Mouse (Mus musculus): ENCODE results near the gene Scd2. TPM values are rescaled to one million over a fixed set of nuclear protein-coding genes. Genes with fewer than 3 reads are reported as not detected.
"Not testable (repeated sequence)": the region's sequence is repeated elsewhere in the genome, so short reads cannot be mapped to it uniquely, and the experiment has no call there.

The Scd2 gene
- polyA plus RNA-seq (2015; fragmentation: Nextera tagmentation; extraction: Ambion mirVana): 247 and 288 TPM in 2 replicates

DNA sequence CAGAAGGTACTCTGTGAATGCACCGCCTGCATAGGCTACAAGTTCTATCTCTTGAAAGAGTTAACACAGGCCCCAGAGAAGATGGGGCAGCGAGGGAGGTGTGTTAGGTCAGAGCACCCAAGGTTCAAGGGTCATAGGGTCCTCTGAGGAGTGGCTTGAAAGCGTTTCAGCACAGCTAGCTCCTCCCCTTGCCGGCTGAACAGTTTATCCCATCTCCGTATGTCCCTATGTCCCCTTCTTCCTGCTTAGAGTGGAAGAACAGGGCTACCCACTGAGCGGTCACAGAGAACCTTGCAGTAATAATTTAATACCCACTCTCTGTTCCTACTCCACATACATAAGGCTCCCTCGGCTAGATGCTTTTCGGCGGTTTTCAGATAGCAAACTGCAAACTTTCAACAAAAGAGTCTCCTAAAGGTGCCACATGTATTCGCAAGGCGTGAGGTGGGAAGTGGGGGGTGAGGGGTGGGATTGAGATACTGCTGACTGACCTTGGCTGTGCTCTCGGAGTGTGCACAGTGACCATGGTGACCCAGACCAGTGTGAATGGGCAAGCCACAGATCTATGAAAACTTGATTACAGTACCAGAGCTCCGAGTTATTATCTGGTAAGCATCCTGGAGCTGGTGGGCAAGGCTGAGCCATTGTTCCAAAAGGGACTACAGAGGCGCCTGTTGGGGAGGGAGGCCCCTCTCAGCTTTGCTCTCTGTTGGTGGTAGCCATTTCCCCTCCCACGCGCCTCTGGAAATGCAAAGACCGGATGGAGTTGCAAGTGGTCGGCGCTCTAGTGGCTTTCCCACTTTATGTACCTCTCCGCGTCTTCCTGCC, at the start of gene Scd2:
TSS of gene Scd2 (plus strand) at position 734 of the 828 bp plus-strand sequence.
- peak within 1 kb of the TSS; percentile 94 for H3K4me3 ChIP-seq
- H3K4me1 ChIP-seq: peaks cover 57% of the 10 kb centered on the region
- peak within 1 kb of the TSS; percentile 99 for H3K27ac ChIP-seq
- peak within 1 kb of the TSS; percentile 99 for H3K9ac ChIP-seq
- peaks cover 34% of the 10 kb centered on the region for H3K36me3 ChIP-seq (ENCODE audit: poor library complexity, severe bottlenecking)
- no peak; the same call in 1 of the 2 replicates for ATAC-seq
- H3K4me2 ChIP-seq: peak within 1 kb of the TSS; percentile 99
- WGBS: 1% methylated on average over 21 of the region's 21 CpGs
- H3K9me3 ChIP-seq (replicated peaks): no peaks in the 10 kb centered on the region
- H3K27me3 ChIP-seq: no peaks in the 10 kb centered on the region

DNA sequence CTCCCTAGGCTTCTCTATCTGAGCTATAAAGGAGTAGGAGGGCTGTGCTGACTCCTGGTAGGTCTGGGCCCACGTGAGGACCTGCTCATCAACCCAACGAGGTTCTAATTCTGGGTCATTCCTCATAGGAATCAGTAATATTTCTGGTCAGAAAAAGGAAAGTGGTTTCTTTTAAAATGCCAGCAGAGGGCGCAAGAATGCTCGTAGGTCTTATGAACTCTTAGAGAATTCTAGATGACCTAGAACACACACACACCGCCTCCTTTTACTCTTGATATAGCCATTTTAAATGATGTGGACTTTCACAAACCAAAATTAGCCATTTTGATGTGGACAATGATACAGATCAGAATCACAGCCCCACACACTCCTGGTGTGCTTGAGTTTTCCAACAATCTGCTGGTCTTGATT, 47.7 kb upstream of the Scd2 start:
- Histone ChIP-seq H3K9me3 (replicated peaks) (no peaks in the 10 kb centered on the region), H3K27ac (no peak overlapping the region), H3K4me3 (no peak overlapping the region), H3K4me2 (peak overlapping the region; percentile 79), H3K36me3 (ENCODE audit: poor library complexity, severe bottlenecking) (no peaks in the 10 kb centered on the region), H3K4me1 (peaks cover 28% of the 10 kb centered on the region), H3K9ac (no peak overlapping the region), H3K27me3 (no peaks in the 10 kb centered on the region)
- 8% methylated on average over 5 of the region's 5 CpGs for WGBS
- no peak for ATAC-seq

DNA sequence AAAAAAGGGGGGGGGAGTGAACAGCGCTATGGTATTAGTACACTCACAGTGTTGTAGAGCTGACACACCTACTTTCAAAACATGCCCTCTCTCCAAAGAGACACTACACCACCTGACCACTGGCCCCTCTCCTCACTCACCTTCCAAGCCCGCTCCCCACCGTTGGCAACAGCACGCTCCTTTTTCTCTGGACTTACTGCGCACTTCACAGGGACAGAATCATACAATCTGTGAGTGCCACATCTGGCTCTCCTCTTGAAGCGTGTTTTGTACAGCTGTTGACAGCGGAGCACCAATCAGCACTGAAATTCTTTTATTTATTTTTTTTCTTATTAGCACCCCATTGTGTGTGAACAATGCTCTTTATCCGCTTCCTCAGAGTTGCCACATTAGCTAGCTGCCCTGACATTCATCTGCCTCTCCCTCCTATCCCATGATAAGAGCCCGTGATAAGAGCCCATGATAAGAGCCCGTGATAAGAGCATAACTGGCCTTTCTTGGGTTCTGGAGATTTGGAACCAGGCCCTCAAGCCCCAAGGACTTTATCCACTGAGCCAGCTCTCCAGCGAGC, 47.0 kb upstream of the Scd2 start:
- H3K4me3 ChIP-seq: 0 out of 2 replicates have a peak overlapping the region, but pooled peaks have one; percentile 48
- peaks cover 28% of the 10 kb centered on the region for H3K4me1 ChIP-seq
- H3K9me3 ChIP-seq (replicated peaks): no peaks in the 10 kb centered on the region
- no peak for ATAC-seq
- H3K27me3 ChIP-seq: no peaks in the 10 kb centered on the region
- H3K4me2 ChIP-seq: peak overlapping the region; percentile 79
- H3K36me3 ChIP-seq (ENCODE audit: poor library complexity, severe bottlenecking): no peaks in the 10 kb centered on the region
- H3K9ac ChIP-seq: peak overlapping the region; percentile 39
- WGBS: 28% methylated on average over 11 of the region's 11 CpGs
- H3K27ac ChIP-seq: no peak overlapping the region

DNA sequence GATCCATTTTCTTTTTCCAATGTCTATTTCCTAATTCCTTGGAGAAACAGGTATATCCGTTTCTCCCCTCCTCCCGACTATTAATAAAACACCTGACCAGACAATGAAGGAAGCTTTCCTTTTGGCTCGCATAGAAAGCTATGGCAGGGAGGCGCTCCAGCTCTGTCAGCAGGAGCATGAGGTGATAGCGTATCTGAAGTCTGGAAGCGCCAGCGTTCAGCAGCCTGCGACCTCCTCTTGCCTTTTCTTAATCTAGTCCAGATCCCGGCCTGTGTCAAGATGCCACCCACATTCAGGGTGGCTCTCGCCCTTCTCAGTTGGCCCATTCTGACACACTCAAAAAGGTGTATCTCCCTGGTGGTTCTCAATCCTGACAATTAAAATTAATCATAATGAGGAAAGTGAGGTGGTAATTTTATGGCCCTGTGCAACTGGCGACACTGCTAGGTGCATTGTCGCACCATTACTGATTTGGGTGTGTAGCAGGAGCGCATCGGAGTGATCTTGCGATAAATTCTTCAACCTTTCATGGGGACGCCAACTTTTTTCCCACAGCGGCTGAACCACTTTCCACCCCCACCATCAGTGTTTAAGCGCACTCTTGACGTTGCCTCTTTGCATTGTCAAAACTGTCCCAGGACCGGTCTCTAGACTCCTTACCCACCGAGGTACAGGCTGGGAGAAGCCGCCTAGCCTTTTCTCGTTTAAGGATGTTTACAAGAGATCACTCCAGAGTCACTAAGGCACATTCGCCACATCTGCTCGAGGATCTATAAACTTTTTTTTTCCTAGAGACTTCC, 46.0 kb upstream of the Scd2 start:
- Histone ChIP-seq H3K36me3 (ENCODE audit: poor library complexity, severe bottlenecking) (no peaks in the 10 kb centered on the region), H3K4me2 (peak overlapping the region; percentile 79), H3K9ac (peak overlapping the region; percentile 70), H3K4me1 (peaks cover 28% of the 10 kb centered on the region), H3K27ac (peak overlapping the region; percentile 85), H3K4me3 (peak overlapping the region; percentile 48), H3K9me3 (replicated peaks) (no peaks in the 10 kb centered on the region), H3K27me3 (no peaks in the 10 kb centered on the region)
- 3% methylated on average over 25 of the region's 25 CpGs for WGBS
- 0 out of 2 replicates have a peak, but pooled peaks have one; percentile 1 for ATAC-seq

DNA sequence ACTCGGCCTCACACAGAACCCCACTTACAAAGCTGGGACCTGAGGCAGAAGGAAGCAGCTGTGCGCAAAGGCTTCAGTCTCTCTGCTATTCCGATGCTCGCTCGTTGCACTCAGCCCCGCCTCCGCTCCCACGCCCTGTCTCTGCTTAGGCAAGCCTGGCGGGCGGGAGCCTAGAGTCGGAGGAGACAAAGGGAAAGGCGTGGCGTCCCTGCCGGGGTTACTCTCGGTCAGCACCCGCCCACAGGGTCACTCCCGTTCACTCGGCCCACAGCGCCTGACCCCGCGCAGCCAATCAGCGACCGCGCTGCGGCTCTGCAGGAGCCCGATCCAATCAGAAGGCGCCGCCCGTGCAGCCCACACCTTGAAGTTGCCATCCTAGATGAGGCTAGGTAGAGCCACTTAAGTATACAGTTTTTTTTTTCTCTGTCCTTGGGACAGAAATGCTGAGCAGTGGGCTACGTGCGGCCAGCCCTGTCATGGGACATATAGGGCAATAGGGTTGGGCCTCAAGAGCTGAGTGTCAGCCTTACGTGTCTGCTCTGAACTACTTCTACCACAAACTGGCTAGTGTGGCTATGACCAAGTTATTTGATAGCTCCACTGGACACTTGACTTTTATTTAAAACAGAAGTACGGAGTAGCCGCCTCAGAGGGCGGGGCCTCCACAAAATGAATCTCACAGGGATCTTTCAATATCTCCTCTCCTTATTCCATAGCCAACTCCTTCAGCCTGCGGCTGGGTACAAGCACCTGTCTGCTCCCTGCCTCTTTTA, 45.2 kb upstream of the Scd2 start:
- H3K4me2 ChIP-seq: peak overlapping the region; percentile 79
- ATAC-seq: peak; percentile 97
- peak overlapping the region; percentile 85 for H3K27ac ChIP-seq
- no peaks in the 10 kb centered on the region for H3K36me3 ChIP-seq (ENCODE audit: poor library complexity, severe bottlenecking)
- H3K9me3 ChIP-seq (replicated peaks): no peaks in the 10 kb centered on the region
- H3K27me3 ChIP-seq: no peaks in the 10 kb centered on the region
- peaks cover 28% of the 10 kb centered on the region for H3K4me1 ChIP-seq
- peak overlapping the region; percentile 48 for H3K4me3 ChIP-seq
- peak overlapping the region; percentile 70 for H3K9ac ChIP-seq
- 3% methylated on average over 34 of the region's 36 CpGs for WGBS

DNA sequence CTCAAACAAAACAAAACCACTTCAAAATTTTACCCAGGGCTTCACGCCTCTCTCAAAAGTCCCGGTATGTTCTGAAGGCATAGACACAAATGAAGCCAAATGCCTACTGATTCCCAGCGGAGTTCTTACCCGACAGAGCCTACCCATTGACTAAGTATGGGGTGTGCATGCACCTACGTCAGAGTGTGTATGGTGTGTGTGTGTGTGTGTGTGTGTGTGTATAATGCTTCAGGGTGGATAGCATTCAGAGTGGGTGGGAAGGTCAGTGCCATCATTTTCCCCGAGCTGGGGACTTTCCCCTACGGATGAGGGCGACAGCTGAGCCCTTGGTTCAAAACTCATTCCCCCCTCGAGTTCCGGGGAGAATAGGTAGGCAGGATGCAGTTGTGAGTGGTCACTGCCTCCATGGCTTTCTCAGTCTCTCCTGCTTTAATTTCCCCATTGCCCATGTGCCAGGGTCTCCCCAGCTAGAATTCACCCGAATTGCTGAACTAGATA, 44.6 kb upstream of the Scd2 start:
- H3K27me3 ChIP-seq: no peaks in the 10 kb centered on the region
- peak overlapping the region; percentile 79; the same call in 1 of the 2 replicates for H3K4me2 ChIP-seq
- H3K9me3 ChIP-seq (replicated peaks): no peaks in the 10 kb centered on the region
- no peak for ATAC-seq
- H3K9ac ChIP-seq: no peak overlapping the region
- H3K4me1 ChIP-seq: peaks cover 28% of the 10 kb centered on the region
- H3K36me3 ChIP-seq (ENCODE audit: poor library complexity, severe bottlenecking): no peaks in the 10 kb centered on the region
- WGBS: 66% methylated on average over 11 of the region's 11 CpGs
- H3K27ac ChIP-seq: peak overlapping the region; percentile 85
- H3K4me3 ChIP-seq: no peak overlapping the region; the same call in 1 of the 2 replicates

DNA sequence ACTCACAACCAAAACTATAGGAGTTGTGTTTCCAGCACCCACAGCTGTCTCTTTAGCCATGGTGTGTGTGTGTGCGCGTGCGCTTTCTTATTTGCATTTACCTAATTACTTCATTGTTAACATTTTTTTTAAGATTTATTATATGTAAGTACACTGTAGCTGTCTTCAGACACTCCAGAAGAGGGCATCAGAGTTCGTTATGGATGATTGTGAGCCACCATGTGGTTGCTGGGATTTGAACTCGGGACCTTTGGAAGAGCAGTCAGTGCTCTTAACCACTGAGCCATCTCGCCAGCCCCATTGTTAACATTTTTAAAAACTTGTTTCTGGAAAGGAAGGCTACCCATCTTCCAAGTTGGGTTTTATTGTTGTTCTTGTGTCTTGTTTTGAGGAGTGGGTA, 42.3 kb upstream of the Scd2 start:
- H3K4me1 ChIP-seq: peaks cover 25% of the 10 kb centered on the region
- not testable (repeated sequence) for H3K27me3 ChIP-seq; ATAC-seq; H3K4me3 ChIP-seq; H3K9ac ChIP-seq; H3K9me3 ChIP-seq (replicated peaks); H3K27ac ChIP-seq; H3K4me2 ChIP-seq; H3K36me3 ChIP-seq (ENCODE audit: poor library complexity, severe bottlenecking)
- WGBS: 91% methylated on average over 6 of the region's 6 CpGs

DNA sequence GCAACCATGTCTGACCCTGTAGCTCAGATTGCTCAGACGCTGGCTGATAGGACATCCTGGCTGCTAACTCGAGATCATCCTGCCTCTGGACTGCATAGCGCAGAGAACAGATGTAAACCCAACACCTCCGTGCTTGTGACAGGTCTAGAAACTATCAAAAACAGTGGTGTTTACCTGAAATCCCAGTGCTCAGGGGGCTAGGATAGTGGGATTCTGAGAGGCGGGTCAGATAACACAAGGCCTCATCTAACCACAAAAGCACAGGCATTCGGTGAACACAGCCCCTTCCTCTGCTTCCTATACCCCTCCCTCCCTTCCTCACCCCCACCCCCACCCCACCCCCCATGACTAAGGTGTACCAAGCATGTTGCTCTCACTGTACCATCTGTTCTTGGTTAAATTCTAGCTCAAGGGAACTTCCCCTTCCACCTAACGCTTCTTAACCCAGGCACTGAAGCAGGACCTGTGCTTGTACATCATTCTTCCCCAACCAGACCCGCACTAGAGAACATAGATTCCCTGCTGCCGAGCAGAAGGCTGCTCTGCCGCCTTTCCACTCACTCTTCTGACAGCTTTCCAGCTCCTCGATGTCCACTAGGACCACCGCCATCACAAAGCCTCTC, 41.4 kb upstream of the Scd2 start:
- WGBS: 76% methylated on average over 12 of the region's 12 CpGs
- H3K4me1 ChIP-seq: peaks cover 16% of the 10 kb centered on the region
- no peak overlapping the region for H3K4me2 ChIP-seq
- no peak overlapping the region for H3K9ac ChIP-seq
- H3K4me3 ChIP-seq: no peak overlapping the region
- H3K27me3 ChIP-seq: no peaks in the 10 kb centered on the region
- ATAC-seq: no peak
- H3K36me3 ChIP-seq (ENCODE audit: poor library complexity, severe bottlenecking): no peaks in the 10 kb centered on the region
- no peak overlapping the region for H3K27ac ChIP-seq
- H3K9me3 ChIP-seq (replicated peaks): no peaks in the 10 kb centered on the region

DNA sequence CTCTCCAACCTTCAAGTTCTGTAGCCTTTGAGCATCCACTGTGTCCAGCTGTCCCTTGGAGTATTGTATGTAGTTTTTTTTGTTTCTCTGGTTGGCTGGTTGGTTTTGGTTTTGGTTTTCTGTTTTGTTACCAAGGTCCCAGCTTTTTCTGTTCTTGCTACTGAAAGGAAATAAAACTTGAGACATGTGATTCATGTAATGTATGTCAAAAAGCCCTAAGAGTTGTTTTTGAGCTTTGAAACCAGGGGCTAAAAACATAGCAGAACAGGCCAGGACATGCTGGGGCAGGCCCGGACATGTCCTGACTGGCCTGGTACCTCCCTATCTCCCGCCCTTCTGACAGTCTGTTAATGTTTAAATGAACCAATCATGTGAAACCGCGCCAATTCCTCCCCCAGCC, 39.4 kb upstream of the Scd2 start:
- not testable (repeated sequence) for ATAC-seq

DNA sequence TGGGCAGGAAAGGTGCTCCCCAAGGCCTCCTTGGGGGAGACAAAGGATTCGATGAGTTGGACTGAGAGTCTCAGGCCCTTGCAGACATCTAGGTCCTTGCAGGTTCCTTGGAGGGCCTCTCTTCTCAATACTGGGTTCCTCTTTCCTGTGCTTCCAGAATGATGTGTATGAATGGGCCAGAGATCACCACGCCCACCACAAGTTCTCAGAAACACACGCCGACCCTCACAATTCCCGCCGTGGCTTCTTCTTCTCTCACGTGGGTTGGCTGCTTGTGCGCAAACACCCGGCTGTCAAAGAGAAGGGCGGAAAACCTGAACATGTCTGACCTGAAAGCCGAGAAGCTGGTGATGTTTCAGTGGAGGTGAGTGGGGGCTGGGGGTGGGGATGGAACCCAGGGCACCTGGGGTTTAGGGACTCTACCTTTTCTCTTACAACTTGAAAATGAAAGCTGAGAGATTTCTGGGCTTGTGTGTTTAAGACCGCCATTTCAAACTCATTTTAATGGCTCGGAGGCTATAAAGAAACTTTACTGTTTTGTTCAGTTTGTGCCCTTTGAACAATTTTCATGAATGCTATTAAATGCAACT, 36.0 kb upstream of the Scd2 start:
- Histone ChIP-seq H3K9me3 (replicated peaks) (no peaks in the 10 kb centered on the region), H3K4me3 (no peak overlapping the region), H3K27ac (no peak overlapping the region), H3K9ac (no peak overlapping the region), H3K4me1 (no peaks in the 10 kb centered on the region), H3K4me2 (no peak overlapping the region), H3K27me3 (no peaks in the 10 kb centered on the region), H3K36me3 (ENCODE audit: poor library complexity, severe bottlenecking) (no peaks in the 10 kb centered on the region)
- WGBS: 93% methylated on average over 13 of the region's 13 CpGs
- ATAC-seq: no peak

More for the DNA sequence above, 39.4 kb upstream of the Scd2 start:
- not testable (repeated sequence) for H3K27me3 ChIP-seq; H3K4me2 ChIP-seq; H3K9ac ChIP-seq; H3K4me1 ChIP-seq; H3K9me3 ChIP-seq (replicated peaks); H3K4me3 ChIP-seq; H3K36me3 ChIP-seq (ENCODE audit: poor library complexity, severe bottlenecking); H3K27ac ChIP-seq
- WGBS: 94% methylated on average over 4 of the region's 4 CpGs

DNA sequence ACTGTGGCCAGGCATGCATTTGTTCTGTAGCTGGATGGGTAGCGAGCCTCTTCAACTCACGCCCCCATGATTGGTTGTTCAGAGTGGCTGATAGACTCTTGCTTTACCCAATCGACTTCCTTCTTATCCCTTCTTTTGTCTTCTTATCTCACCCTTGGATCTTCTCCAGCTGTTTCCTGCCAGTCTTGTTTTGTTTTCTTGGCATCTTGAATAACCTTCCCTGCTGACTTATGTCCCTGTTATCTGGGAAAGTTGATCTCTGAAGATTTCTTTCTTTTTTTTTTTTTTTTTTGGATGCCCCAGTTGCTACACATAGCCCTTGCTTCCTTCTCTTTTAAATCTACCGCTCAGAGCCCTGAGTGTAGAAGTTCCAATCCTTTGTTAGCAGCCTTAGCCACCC, 34.0 kb upstream of the Scd2 start:
- H3K36me3 ChIP-seq (ENCODE audit: poor library complexity, severe bottlenecking): no peaks in the 10 kb centered on the region
- no peaks in the 10 kb centered on the region for H3K4me1 ChIP-seq
- H3K4me3 ChIP-seq: no peak overlapping the region
- no peak overlapping the region for H3K27ac ChIP-seq
- no peak overlapping the region for H3K9ac ChIP-seq
- no peaks in the 10 kb centered on the region for H3K9me3 ChIP-seq (replicated peaks)
- ATAC-seq: no peak
- no peak overlapping the region for H3K4me2 ChIP-seq
- WGBS: 76% methylated on average over 4 of the region's 4 CpGs
- no peaks in the 10 kb centered on the region for H3K27me3 ChIP-seq
